Mouse (Mus musculus) R1 (cell line): ENCODE results near the gene Msx1.

Source experiments
- DNase-seq: peaks from one replicate; pipeline ENCODE4 v3.0.0-alpha.2; 2018; ENCODE audit warnings: low read depth, low spot score

Msx1 gene

GRCm38 (mm10) chr5:37826706-37827625 lies 2.6 kb upstream of the Msx1 start:
- DNase-seq: peak; percentile 51

GRCm38 (mm10) chr5:37825611-37826445 lies 1.4 kb upstream of the Msx1 start:
- DNase-seq: no peak

GRCm38 (mm10) chr5:37825111-37825600 lies 773 bp upstream of the Msx1 start:
- no peak for DNase-seq

GRCm38 (mm10) chr5:37823721-37824460 lies 492 bp downstream of the Msx1 start:
- DNase-seq: no peak

- peak; percentile 39 for DNase-seq
These were observed 1.3 kb downstream of the Msx1 start for GRCm38 (mm10) chr5:37822791-37823720.

- no peak for DNase-seq
These were observed 2.2 kb downstream of the Msx1 start for GRCm38 (mm10) chr5:37822116-37822707.

- peak; percentile 50 for DNase-seq
These were observed 3.2 kb downstream of the Msx1 start for GRCm38 (mm10) chr5:37821111-37821601.

GRCm38 (mm10) chr5:37820689-37821088 lies 3.7 kb downstream of the Msx1 start:
- DNase-seq: no peak

- DNase-seq: no peak
These were observed 4.4 kb downstream of the Msx1 start for GRCm38 (mm10) chr5:37819971-37820370.

GRCm38 (mm10) chr5:37819541-37819940 lies 4.8 kb downstream of the Msx1 start:
- DNase-seq: no peak

- no peak for DNase-seq
These were observed 5.7 kb downstream of the Msx1 start for GRCm38 (mm10) chr5:37818533-37819215.

- peak; percentile 27 for DNase-seq
These were observed 6.5 kb downstream of the Msx1 start for GRCm38 (mm10) chr5:37817658-37818532.

GRCm38 (mm10) chr5:37816907-37817657 lies 7.3 kb downstream of the Msx1 start:
- no peak for DNase-seq

- DNase-seq: no peak
These were observed 8.5 kb downstream of the Msx1 start for GRCm38 (mm10) chr5:37815909-37816308.

GRCm38 (mm10) chr5:37814169-37814568 lies 10.2 kb downstream of the Msx1 start:
- DNase-seq: no peak

- DNase-seq: no peak
These were observed 19.1 kb downstream of the Msx1 start for GRCm38 (mm10) chr5:37805291-37805690.

- DNase-seq: no peak
These were observed 19.8 kb downstream of the Msx1 start for GRCm38 (mm10) chr5:37804512-37805118.
